Mouse (Mus musculus) intestine, embryonic 14.5 days (tissue): Measurements from ENCODE around the gene Cadm2. TPM values are rescaled to one million over a fixed set of nuclear protein-coding genes. Genes with fewer than 3 reads are reported as not detected.

Experiments
- ATAC-seq: fragments of 200-750 bp; cut with Nextera tagmentation; replicated peaks from 2 replicates; pipeline ENCODE4 v1.8.0; 2017; ENCODE audit warnings: low read depth, moderate number of reproducible peaks, moderate TSS enrichment, moderate library complexity; ENCODE audit not compliant: low FRiP score, low TSS enrichment
- DNase-seq: peaks from one replicate; pipeline ENCODE4 v3.0.0-alpha.2; 2018; ENCODE audit warnings: low spot score
- H3K27ac ChIP-seq: fragments of 300-500 bp; sonication (generic); 2 replicates; pipeline ENCODE4 v1.5.1; 2014; ENCODE audit warnings: low read depth, mild to moderate bottlenecking, control low read depth
- H3K27me3 ChIP-seq: fragments of 300-500 bp; sonication (generic); replicated peaks from 2 replicates; pipeline ENCODE4 v1.6.1; 2014; ENCODE audit warnings: low read length, control low read depth; ENCODE audit not compliant: control insufficient read depth, insufficient read depth
- H3K36me3 ChIP-seq: fragments of 300-500 bp; sonication (generic); 2 replicates; pipeline ENCODE4 v1.6.1; 2014; ENCODE audit warnings: low read length, control low read depth; ENCODE audit not compliant: control insufficient read depth, insufficient read depth
- H3K4me1 ChIP-seq: fragments of 300-500 bp; sonication (generic); replicated peaks from 2 replicates; pipeline ENCODE4 v1.6.1; 2014; ENCODE audit warnings: low read length, control low read depth, mixed read lengths; ENCODE audit not compliant: control insufficient read depth, insufficient read depth
- H3K4me2 ChIP-seq: fragments of 300-500 bp; sonication (generic); 2 replicates; pipeline ENCODE4 v1.6.1; 2014; ENCODE audit warnings: low read length
- H3K4me3 ChIP-seq: fragments of 300-500 bp; sonication (generic); 2 replicates; pipeline ENCODE4 v1.5.1; 2014; ENCODE audit warnings: low read depth, low read length, control low read depth, mixed read lengths
- H3K9ac ChIP-seq: fragments of 300-500 bp; sonication (generic); 2 replicates; pipeline ENCODE4 v1.6.1; 2014; ENCODE audit warnings: mild to moderate bottlenecking, low read length
- H3K9me3 ChIP-seq: fragments of 300-500 bp; sonication (generic); 2 replicates; pipeline ENCODE4 v1.6.1; 2016; ENCODE audit warnings: low read length, control low read depth; ENCODE audit not compliant: control insufficient read depth
- WGBS: fragments of 180-500 bp; shearing (Covaris S2); extraction: QIAGEN DNeasy Blood & Tissue Kit; methylation state at CpG from one replicate; pipeline ENCODE4 v1.1.7; 2014; 5-methylcytosine and 5-hydroxymethylcytosine counted together
- polyA plus RNA-seq: library from polyadenylated mRNA; unstranded; fragments of >200 nt; fragmentation: Nextera tagmentation; extraction: Ambion mirVana; gene quantifications from 2 replicates; pipeline ENCODE4 v1.2.1, GENCODE M21; 2014

Gene Cadm2
- polyA plus RNA-seq, 1 experiment from 2014 or later, result 0.91 TPM

GRCm38 (mm10) chr16:67436301-67436700, 184.4 kb downstream of the Cadm2 start:
- H3K9ac ChIP-seq, result no peak overlapping the region
- no peaks in the 10 kb centered on the region for H3K9me3 ChIP-seq
- no peaks in the 10 kb centered on the region for H3K36me3 ChIP-seq
- WGBS, result 73% methylated on average over 4 of the region's 4 CpGs
- H3K4me3 ChIP-seq, result no peak overlapping the region
- DNase-seq (no peak), ATAC-seq (no peak)
- H3K4me1 ChIP-seq, result no peaks in the 10 kb centered on the region
- H3K4me2 ChIP-seq, result no peak overlapping the region
- no peaks in the 10 kb centered on the region for H3K27me3 ChIP-seq
- H3K27ac ChIP-seq, result no peak overlapping the region

GRCm38 (mm10) chr16:67425371-67425770, 195.3 kb downstream of the Cadm2 start:
- H3K4me3 ChIP-seq, result no peak overlapping the region
- no peaks in the 10 kb centered on the region for H3K27me3 ChIP-seq
- H3K9me3 ChIP-seq, result no peaks in the 10 kb centered on the region
- DNase-seq, result no peak
- WGBS, result 74% methylated on average over 1 of the region's 1 CpGs
- no peaks in the 10 kb centered on the region for H3K36me3 ChIP-seq
- H3K4me2 ChIP-seq, result no peak overlapping the region
- no peak for ATAC-seq
- no peaks in the 10 kb centered on the region for H3K4me1 ChIP-seq
- H3K27ac ChIP-seq, result no peak overlapping the region
- no peak overlapping the region for H3K9ac ChIP-seq

- WGBS, result 61% methylated on average over 3 of the region's 3 CpGs
- no peaks in the 10 kb centered on the region for H3K36me3 ChIP-seq
- H3K4me2 ChIP-seq, result no peak overlapping the region
Observed at GRCm38 (mm10) chr16:67410926-67411325, 209.8 kb downstream of the Cadm2 start.

GRCm38 (mm10) chr16:67410482-67410881, 210.2 kb downstream of the Cadm2 start:
- no peak overlapping the region for H3K4me3 ChIP-seq
- H3K9ac ChIP-seq, result no peak overlapping the region
- no peaks in the 10 kb centered on the region for H3K27me3 ChIP-seq
- no peaks in the 10 kb centered on the region for H3K36me3 ChIP-seq
- H3K9me3 ChIP-seq, result no peaks in the 10 kb centered on the region
- H3K4me1 ChIP-seq, result no peaks in the 10 kb centered on the region
- 66% methylated on average over 2 of the region's 2 CpGs for WGBS
- DNase-seq (no peak), ATAC-seq (no peak)
- H3K27ac ChIP-seq, result no peak overlapping the region
- H3K4me2 ChIP-seq, result no peak overlapping the region

More at GRCm38 (mm10) chr16:67410926-67411325, 209.8 kb downstream of the Cadm2 start:
- Histone ChIP-seq H3K4me3 (no peak overlapping the region), H3K9ac (no peak overlapping the region), H3K4me1 (no peaks in the 10 kb centered on the region), H3K27me3 (no peaks in the 10 kb centered on the region), H3K9me3 (no peaks in the 10 kb centered on the region), H3K27ac (no peak overlapping the region)
- ATAC-seq (no peak), DNase-seq (no peak)

- H3K27me3 ChIP-seq, result no peaks in the 10 kb centered on the region
- DNase-seq (no peak), ATAC-seq (no peak)
- no peaks in the 10 kb centered on the region for H3K9me3 ChIP-seq
- no peak overlapping the region for H3K27ac ChIP-seq
- no peaks in the 10 kb centered on the region for H3K36me3 ChIP-seq
- 89% methylated on average over 2 of the region's 2 CpGs for WGBS
- no peak overlapping the region for H3K9ac ChIP-seq
- H3K4me3 ChIP-seq, result no peak overlapping the region
- H3K4me2 ChIP-seq, result no peak overlapping the region
- H3K4me1 ChIP-seq, result no peaks in the 10 kb centered on the region
Observed at GRCm38 (mm10) chr16:67367745-67368144, 253.0 kb downstream of the Cadm2 start.

GRCm38 (mm10) chr16:67348011-67348410, 272.7 kb downstream of the Cadm2 start:
- WGBS, result 84% methylated on average over 5 of the region's 5 CpGs
- Histone ChIP-seq H3K27ac (no peak overlapping the region), H3K9ac (no peak overlapping the region)

GRCm38 (mm10) chr16:67347561-67347960, 273.1 kb downstream of the Cadm2 start:
- Histone ChIP-seq H3K27me3 (no peaks in the 10 kb centered on the region), H3K9me3 (no peaks in the 10 kb centered on the region), H3K4me3 (no peak overlapping the region), H3K9ac (no peak overlapping the region), H3K4me1 (no peaks in the 10 kb centered on the region), H3K27ac (no peak overlapping the region), H3K36me3 (no peaks in the 10 kb centered on the region), H3K4me2 (no peak overlapping the region)
- DNase-seq, result no peak
- no peak for ATAC-seq

More at GRCm38 (mm10) chr16:67348011-67348410, 272.7 kb downstream of the Cadm2 start:
- H3K4me3 ChIP-seq, result no peak overlapping the region
- no peaks in the 10 kb centered on the region for H3K4me1 ChIP-seq
- H3K27me3 ChIP-seq, result no peaks in the 10 kb centered on the region
- no peaks in the 10 kb centered on the region for H3K9me3 ChIP-seq
- no peak overlapping the region for H3K4me2 ChIP-seq
- no peaks in the 10 kb centered on the region for H3K36me3 ChIP-seq
- no peak for ATAC-seq
- no peak for DNase-seq

- Histone ChIP-seq H3K9ac (no peak overlapping the region), H3K4me3 (no peak overlapping the region), H3K36me3 (no peaks in the 10 kb centered on the region), H3K27ac (no peak overlapping the region), H3K4me2 (no peak overlapping the region), H3K27me3 (no peaks in the 10 kb centered on the region), H3K9me3 (no peaks in the 10 kb centered on the region), H3K4me1 (no peaks in the 10 kb centered on the region)
- 29% methylated on average over 10 of the region's 10 CpGs for WGBS
- DNase-seq, result no peak
- ATAC-seq, result no peak
Observed at GRCm38 (mm10) chr16:67346621-67347290, 274.0 kb downstream of the Cadm2 start.

- H3K36me3 ChIP-seq, result no peaks in the 10 kb centered on the region
- 32% methylated on average over 5 of the region's 5 CpGs for WGBS
- H3K27ac ChIP-seq, result no peak overlapping the region
- H3K4me3 ChIP-seq, result no peak overlapping the region
- no peak overlapping the region for H3K4me2 ChIP-seq
- no peak for ATAC-seq
- H3K4me1 ChIP-seq, result no peaks in the 10 kb centered on the region
- H3K9ac ChIP-seq, result no peak overlapping the region
- H3K27me3 ChIP-seq, result no peaks in the 10 kb centered on the region
- H3K9me3 ChIP-seq, result no peaks in the 10 kb centered on the region
- DNase-seq, result no peak
Observed at GRCm38 (mm10) chr16:67344194-67344593, 276.5 kb downstream of the Cadm2 start.
